ENCODE assay signal across 29 mouse cellular contexts in the genomic region with DNA sequence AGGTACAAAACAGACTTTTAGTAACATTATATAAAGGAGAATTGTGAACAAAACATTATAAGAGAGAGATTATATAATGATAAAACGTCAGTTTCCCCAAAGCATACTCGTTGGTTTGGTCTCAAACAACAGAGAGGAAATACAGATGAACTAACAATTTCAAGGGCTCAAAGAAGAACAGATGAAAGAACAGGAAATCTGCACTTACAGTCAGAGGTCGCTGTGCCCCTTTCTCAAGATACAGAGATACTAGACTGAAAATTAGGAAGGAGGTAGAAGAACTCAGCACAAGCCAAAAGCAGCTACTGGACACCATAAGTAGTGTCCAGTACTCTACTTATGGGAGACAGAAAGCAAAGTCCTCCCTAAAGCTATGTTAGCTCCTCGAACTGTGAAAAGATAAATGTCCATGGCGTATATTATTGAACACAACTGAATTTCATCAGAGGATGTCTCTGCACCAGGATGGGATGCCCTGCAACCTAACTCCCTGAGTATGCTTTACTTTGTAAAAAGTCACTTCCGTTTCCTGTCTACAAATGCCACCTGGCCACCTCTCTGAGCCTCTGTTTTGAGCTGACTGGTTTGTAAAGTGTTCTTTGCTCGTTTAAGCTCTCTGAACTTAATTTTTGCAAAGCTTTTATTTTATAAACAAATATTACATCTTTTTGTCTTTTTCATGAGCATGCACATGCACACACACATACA. TPM values are rescaled to one million over a fixed set of nuclear protein-coding genes. Genes with fewer than 3 reads are reported as not detected.
DNase-seq lines count a peak whose midpoint lies in the region; TF ChIP-seq lines count a peak whose summit lies in the region.
"Had no signal": no experiment of that assay in that cellular context is flagged by ENCODE, and none has a peak within 500 bp of the region (broad histone marks: within the 10 kb centered on the region; RNA-seq: fewer than 3 reads in every experiment).

No protein-coding gene starts in this region.

- H3K4me3 ChIP-seq in thymus, adult 2 months (ENCODE audit: control insufficient read depth, insufficient read depth, low read length) = no peak overlapping the region
- H3K4me3 ChIP-seq: embryonic facial prominence, embryonic 10.5 days; embryonic facial prominence, embryonic 15.5 days; forebrain, embryonic 12.5 days; hindbrain, embryonic 13.5 days; kidney, embryonic 15.5 days; liver, embryonic 12.5 days; megakaryocyte, embryonic 14.5 days; midbrain, embryonic 12.5 days; myocyte; neural tube, embryonic 13.5 days had no signal

- H3K27ac ChIP-seq in thymus, adult 2 months (ENCODE audit: control insufficient read depth, insufficient read depth, low read length) = peak overlapping the region; percentile 89
- H3K27ac ChIP-seq: embryonic facial prominence, embryonic 10.5 days; embryonic facial prominence, embryonic 15.5 days; forebrain, embryonic 12.5 days; hindbrain, embryonic 13.5 days; kidney, embryonic 15.5 days; liver, embryonic 12.5 days; midbrain, embryonic 12.5 days; neural tube, embryonic 13.5 days had no signal

- 15% methylated on average over 7 of the region's 7 CpGs for WGBS in thymus, adult 2 months

- H3K36me3 ChIP-seq in thymus, adult 2 months (ENCODE audit: control insufficient read depth, insufficient read depth, low read length) = no peaks in the 10 kb centered on the region
- H3K36me3 ChIP-seq: embryonic facial prominence, embryonic 10.5 days; embryonic facial prominence, embryonic 15.5 days; forebrain, embryonic 12.5 days; G1E; hindbrain, embryonic 13.5 days; kidney, embryonic 15.5 days; liver, embryonic 12.5 days; midbrain, embryonic 12.5 days; neural tube, embryonic 13.5 days had no signal

- TF ChIP-seq POLR2A in thymus, adult 2 months (IDR thresholded peaks at IDR 0.05; ENCODE audit: control insufficient read depth, extremely low read depth, insufficient read depth, low read length, poor library complexity) = no peak

- TF ChIP-seq CTCF in thymus, adult 2 months (IDR thresholded peaks at IDR 0.05; ENCODE audit: borderline replicate concordance, control insufficient read depth, extremely low read depth, insufficient read depth, low read length, poor library complexity) = no peak

- H3K27me3 ChIP-seq in thymus, adult 2 months (ENCODE audit: control insufficient read depth, insufficient read depth, low read length) = no peaks in the 10 kb centered on the region
- H3K27me3 ChIP-seq: embryonic facial prominence, embryonic 15.5 days; forebrain, embryonic 12.5 days; hindbrain, embryonic 13.5 days; kidney, embryonic 15.5 days; liver, embryonic 12.5 days; midbrain, embryonic 12.5 days; neural tube, embryonic 13.5 days had no signal

- intact Hi-C loops in left cerebral cortex, postnatal 14 days (cut with DNase I) = no loop called here

- peak; percentile 57 for DNase-seq in CD4-positive helper T cell, adult 2 months (ENCODE audit: low read depth, low spot score)
- DNase-seq in T-cell, adult 2 months (ENCODE audit: low spot score) = peak; percentile 45
- no peak for DNase-seq in thymus, adult 2 months
- DNase-seq in thymus, postnatal 36 days = peak; percentile 29 to 40
- no peak for DNase-seq in cerebellum, adult 8-10 months
- no peak for DNase-seq in cerebellum, adult 9-11 months
- no peak for DNase-seq in left cerebral cortex, postnatal 14 days (ENCODE audit: low spot score in 2 of 2)
- DNase-seq: adrenal gland, postnatal 14 days; cerebellum, adult 11-12 months; cerebellum, postnatal 25 days; forebrain, postnatal 0 days; gastrocnemius, postnatal 10 days; heart, postnatal 4 days; kidney, adult 18-20 months; kidney, postnatal 36 days; left cerebral cortex, postnatal 4 days; liver, postnatal 0 days; lung, postnatal 4 days had no signal

- peaks cover 12% of the 10 kb centered on the region for H3K4me1 ChIP-seq in thymus, adult 2 months (replicated peaks; ENCODE audit: control insufficient read depth, insufficient read depth, low read length)
- H3K4me1 ChIP-seq: embryonic facial prominence, embryonic 10.5 days; embryonic facial prominence, embryonic 15.5 days; forebrain, embryonic 12.5 days; hindbrain, embryonic 13.5 days; kidney, embryonic 15.5 days; liver, embryonic 12.5 days; megakaryocyte, embryonic 14.5 days; midbrain, embryonic 12.5 days; neural tube, embryonic 13.5 days had no signal

RNA-seq across cellular contexts. Expression of a gene that starts 44.8 kb away (rescaled TPM):
- 25.2 and 26.5 TPM in 2 replicates for polyA plus RNA-seq in thymus, adult 2 months (2012; rRNA removed)
- under 1 TPM; 0.77 to 0.99 TPM for total RNA-seq in left cerebral cortex, postnatal 14 days (2021)
- polyA plus RNA-seq: G1E had no signal

Comparison
In these comparisons a context has a peak if more than half of its experiments do, and no peak if none do; other contexts are left out.
1. DNase-seq: peak in CD4-positive helper T cell, adult 2 months (single experiment), T-cell, adult 2 months (single experiment) and thymus, postnatal 36 days (2 of 2); none in thymus, adult 2 months (single experiment), cerebellum, adult 8-10 months (single experiment), cerebellum, adult 9-11 months (single experiment) and left cerebral cortex, postnatal 14 days (0 of 2).